Mouse (Mus musculus) spleen, adult 2 months (tissue): Measurements from ENCODE around the gene Hlcs.

ENCODE experiments used
- CTCF ChIP-seq: fragments of 200-500 bp; IDR thresholded peaks from 2 replicates; pipeline ENCODE4 v1.5.1; 2011; ENCODE audit warnings: mild to moderate bottlenecking, inconsistent platforms; ENCODE audit not compliant: insufficient read depth, insufficient read length, insufficient replicate concordance; ENCODE audit errors: extremely low read depth
- POLR2A ChIP-seq: fragments of 200-500 bp; IDR thresholded peaks from 2 replicates; pipeline ENCODE4 v1.6.1; 2011; ENCODE audit warnings: low read depth, low read length, inconsistent platforms

- TF ChIP-seq CTCF (no peak), POLR2A (no peak)
Observed at GRCm38 (mm10) chr16:94085603-94086285, 227.6 kb downstream of the Hlcs start.
